Mouse (Mus musculus) cerebellum, postnatal 10 days (tissue): Measurements from ENCODE around the gene Nadk2.

Experiments used
- DNase-seq, 2 experiments: peaks; one replicate each; pipeline ENCODE4 v3.0.0; 2021; ENCODE audit warnings: mixed read lengths in 2 of 2

Gene Nadk2

DNA sequence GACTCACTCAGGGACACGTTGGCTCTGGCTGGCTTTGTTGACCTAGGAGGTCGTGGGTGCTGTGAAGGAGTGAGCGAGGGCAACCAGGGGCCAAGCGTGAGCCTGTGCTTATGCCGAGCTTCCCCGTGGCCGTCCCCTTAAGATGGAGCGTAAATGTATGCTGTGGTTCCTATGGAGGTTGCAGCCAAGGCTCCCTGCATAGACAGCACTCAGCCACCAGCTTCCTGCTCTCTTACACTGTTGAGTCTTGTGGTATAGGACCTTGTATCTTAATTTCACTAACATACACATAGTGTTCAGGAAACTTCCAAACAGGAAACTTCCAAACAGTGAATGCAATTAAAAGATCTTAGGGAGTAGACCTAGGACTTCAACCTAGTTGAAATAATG, 17.6 kb downstream of the Nadk2 start:
- no peak for DNase-seq

DNA sequence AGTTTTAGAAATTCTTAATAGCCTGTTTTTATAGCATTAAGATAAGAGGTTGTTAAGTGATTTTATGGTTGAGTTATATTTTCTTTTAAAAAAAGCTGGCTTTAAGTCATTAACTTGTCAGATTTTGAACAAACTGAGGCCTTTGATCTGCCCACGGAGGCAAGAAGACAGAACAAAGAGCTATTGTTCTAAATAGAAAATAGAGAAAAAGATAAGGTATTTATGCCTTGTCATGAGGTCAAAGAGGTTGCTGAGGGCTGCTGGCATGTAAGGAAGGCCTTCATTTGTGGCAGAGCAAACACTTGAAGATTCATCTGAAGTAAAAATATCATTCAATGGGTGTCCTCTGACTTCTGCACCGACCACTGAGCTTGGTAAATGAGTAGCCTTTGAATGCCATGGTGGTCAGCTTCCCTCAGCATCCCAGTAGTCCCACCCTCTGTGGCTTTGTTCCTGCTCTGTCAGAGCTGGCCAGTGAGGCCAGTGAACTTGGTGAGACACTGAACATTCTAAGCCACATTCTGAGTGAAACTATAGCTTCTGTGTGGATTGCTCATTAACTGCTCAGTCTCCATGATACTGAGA, 18.2 kb downstream of the Nadk2 start:
- no peak for DNase-seq

- no peak for DNase-seq
Observed at GRCm38 (mm10) chr15:9090662-9091061, 19.6 kb downstream of the Nadk2 start.

- no peak for DNase-seq
Observed at GRCm38 (mm10) chr15:9093598-9094365, 22.7 kb downstream of the Nadk2 start.

DNA sequence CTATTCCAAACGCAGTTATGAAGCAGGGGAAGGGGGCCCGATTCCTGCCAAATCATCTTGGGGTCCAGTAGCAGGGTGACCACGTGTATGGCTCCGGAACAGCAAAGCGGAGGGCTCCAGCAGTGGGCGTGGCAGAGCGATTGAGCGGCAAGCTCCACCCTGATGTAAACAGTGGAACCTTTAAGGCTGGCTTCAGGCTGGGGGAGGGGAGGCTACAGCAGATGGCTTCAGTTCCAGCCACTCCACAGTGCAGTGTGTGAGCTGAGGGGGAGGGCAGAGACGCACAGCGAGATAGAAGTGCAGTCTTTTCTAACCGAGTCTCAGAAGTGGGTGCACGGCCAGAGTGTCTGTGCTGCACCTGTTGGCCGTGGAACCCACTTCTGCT, 23.3 kb downstream of the Nadk2 start:
- peak; percentile 71 to 75 for DNase-seq

GRCm38 (mm10) chr15:9096865-9097264, 25.8 kb downstream of the Nadk2 start:
- DNase-seq = no peak

DNA sequence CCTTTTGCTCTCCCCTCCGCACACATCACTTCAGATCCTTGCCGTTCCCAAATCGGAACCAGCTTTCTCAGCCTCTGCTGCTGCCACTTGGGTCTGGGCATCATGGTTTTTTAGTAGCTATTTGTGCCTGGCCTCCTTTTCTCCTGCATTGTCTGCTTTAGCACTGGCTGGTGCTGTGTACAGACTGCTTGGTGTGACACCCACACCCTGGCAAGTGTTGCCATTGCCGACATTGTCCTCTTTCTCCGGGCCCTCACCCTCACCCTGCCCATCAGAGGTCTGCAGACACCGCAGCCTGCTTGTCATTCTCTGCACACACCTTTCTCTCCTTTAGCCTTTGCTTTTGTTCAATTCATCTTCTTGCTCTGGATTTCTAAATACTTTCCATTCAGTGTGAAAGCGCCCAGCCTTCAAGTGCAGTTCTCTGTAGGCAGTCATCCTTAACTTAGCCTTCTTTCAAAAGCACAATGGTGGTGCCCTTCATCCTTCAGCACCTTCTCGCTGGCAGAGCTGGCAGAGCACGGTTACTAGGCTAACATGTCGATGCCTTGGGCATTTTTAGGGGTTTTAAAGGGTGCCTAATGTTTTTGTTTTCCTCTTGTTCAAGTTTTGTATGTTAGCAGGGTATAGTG, 29.5 kb downstream of the Nadk2 start:
- DNase-seq = peak in 1 of 2 experiments; percentile 18

GRCm38 (mm10) chr15:9106303-9107074, 35.4 kb downstream of the Nadk2 start:
- DNase-seq = no peak

DNA sequence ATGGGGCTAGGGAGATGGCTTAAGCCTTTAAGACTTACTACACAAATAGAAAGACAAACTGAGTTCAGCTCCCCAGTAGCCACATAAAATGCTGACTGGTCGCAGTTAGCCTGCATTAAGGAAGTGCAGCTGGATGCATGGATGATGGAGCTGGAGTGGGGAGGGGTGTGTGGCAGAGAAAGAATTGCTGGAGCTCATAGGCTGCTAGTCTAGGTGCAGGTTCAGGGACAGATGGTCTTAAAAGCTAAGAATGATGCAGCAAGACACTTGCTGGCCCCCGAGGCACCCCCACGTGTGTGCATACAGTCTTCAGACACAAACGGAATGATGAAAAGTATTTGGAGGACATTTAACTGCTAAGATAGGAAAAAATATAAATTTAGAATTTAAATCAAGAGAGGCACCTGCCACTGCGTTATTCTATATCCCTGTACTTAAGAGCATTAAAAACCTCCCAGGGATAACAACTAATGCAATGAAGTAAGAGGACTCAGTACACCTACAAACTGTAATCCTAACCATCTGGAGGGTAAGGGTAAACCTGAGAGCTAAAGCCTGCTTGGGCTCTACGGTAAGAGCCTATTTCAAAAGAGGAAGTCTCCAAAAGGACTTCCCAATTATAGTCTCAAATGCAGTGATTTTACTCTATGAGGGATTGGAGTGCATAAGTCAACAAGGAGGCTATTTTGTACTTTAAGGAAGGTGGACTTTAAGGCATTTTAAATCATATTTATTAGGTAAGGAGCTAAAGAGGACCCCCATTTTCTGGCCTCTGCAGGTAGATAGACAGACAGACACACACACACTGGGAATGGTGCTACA, 39.7 kb downstream of the Nadk2 start:
- DNase-seq = no peak

GRCm38 (mm10) chr15:9111648-9112047, 40.6 kb downstream of the Nadk2 start:
- DNase-seq = no peak

GRCm38 (mm10) chr15:9113556-9113955, 42.5 kb downstream of the Nadk2 start:
- DNase-seq = no peak

DNA sequence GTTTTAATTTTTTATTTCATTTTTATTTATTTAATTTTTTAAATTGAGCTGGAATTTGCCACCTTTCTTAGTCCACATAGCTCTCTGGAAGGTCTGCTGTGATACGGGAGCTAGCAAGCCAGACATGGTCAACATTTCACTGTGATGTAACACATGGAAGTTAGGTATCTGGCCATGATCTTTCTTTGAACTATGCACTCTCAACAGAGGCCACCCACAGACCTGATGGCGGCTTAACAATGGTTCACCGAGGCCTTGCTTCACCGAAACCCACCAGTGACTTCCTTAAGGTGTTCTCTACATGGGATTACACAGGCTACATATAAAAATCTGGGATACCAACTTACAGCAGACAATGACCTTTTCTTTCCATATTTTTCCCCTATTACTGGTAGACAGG, 43.1 kb downstream of the Nadk2 start:
- no peak for DNase-seq

DNA sequence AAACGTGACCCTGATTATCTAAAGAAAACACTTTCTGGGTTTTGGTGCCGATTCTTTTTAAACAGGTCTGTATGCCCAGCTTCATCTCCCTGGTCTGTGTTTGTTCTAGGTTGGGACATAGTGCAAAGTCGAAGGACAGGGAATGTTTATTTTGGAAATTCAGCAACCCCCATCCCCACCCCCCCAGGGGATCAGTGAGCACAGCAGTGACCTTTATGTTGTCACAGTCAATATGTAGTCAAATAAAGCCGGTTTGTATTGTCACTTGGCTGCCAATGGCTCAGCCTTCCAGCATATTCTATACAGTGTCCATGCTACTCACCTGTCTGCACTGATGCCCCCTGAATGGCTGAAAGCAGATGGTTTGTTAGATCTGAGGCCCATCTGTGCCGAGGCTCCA, 43.5 kb downstream of the Nadk2 start:
- DNase-seq = no peak

DNA sequence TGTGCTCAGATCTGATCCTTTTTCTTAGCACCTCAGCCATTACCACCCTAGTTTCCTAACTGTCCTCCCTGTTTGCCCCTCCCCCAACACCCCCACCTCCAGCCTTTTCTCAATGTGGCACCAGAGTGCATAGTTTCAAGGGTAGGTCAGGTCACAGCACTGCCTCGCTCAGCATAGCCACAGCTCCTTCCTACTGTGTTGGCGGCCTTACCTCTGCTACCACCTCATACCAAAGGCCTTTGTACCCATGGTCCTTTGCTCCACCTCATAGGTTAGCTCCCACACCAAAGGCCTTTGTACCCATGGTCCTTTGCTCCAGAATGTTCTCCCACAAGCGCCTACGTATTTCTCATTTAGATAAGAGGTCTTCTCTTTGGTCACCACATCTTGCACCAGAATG, 47.8 kb downstream of the Nadk2 start:
- no peak for DNase-seq

- DNase-seq = peak; percentile 63 to 70
Observed at GRCm38 (mm10) chr15:9120081-9120480, 49.0 kb downstream of the Nadk2 start.

- DNase-seq = no peak
Observed at GRCm38 (mm10) chr15:9122989-9123388, 51.9 kb downstream of the Nadk2 start.

DNA sequence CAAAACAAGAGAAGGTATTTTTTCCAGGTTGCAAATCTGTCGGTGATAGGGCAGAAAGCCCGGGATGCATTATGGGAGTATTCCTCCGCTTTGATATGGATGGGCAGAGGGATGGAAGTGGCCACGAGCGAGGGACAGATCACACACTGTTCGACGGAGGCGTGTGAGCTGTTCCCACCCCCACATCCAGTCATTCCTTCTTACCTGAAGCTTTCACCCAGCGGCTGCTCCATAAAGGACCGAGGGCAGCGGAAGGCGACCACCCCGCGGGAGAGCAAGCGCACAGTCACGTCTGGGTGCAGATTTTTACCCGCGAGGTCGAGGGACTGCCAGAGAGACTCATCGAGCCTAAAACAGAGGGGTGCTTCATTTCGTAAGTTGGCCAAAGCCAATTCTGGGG, 53.8 kb downstream of the Nadk2 start:
- DNase-seq = no peak

DNA sequence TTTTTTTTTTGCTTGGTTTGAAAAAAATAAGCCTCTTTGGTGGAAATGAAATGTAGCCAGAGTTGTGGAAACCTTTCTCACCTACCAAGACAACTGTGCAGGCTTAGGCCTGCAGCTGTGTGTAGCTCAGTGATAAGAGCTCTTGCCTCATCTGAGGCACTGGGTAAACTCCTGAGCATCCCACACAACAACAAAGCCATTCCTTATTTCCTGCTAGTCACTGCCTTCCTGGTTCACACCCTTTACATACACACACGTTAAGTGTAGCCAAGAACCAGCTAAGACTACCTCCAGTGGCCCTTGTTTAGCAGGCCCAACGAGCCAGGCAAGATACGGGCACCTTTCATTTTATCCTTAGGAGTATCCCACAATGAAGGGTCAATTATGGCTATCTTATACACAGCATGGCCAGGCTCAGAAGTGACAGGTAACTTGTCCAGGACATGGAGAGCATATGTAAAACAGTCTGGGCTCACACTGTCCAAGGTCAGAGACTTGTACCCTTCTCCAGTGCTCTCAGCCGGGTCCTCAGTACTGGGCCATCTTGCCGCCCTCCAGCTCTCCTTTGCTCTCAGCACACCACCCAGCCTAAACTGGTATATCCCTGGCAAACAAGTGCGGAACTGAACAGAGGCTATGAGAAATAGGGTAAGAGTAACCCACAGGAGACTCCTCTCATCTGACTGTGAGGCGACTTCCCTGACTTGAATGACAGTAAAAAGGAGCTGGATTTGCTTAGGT, 56.2 kb downstream of the Nadk2 start:
- no peak for DNase-seq

DNA sequence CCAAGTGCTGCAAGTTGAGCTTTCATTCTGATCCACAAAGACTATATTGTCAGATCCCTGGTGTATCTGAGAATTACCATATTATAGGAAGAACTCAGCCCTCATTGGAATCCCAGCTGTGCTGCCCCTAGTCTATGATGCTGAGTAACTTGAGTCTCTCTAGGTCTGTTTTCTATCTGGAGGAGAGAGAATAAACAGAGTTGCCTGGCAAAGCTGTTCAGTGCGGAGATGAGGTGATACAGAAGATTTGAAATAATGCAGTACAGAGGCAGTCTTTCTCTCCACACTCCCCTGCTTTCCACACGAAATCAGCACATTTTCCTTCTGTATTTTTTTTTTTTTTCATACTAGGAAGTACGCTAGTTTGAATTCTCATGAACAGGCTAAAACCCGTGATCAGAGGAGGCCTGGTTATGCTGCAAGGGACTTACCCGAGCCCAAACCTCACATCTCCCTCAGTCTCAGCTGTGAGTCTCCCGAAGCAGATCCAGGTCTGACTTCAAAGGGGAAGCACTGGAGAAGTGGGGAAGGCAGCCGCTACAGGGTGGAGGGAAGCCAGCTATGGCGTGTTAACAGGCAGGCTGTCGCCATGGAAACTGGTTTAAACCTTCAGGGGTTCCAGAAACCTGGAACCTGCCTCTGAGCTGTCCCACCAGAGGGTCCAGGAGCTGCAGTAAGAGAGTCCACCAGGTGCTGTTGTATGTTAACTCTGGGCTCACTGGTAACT, 59.9 kb downstream of the Nadk2 start:
- peak; percentile 38 to 39 for DNase-seq

GRCm38 (mm10) chr15:9131499-9131888, 60.4 kb downstream of the Nadk2 start:
- no peak for DNase-seq
